Mouse (Mus musculus) liver, postnatal 0 days (tissue): Measurements from ENCODE around the gene Ddx6.

Experiments
- CTCF ChIP-seq: sonication (generic); IDR thresholded peaks from 2 replicates; pipeline ENCODE4 v1.5.1; 2016; ENCODE audit warnings: antibody characterized with exemption, low read depth
- EP300 ChIP-seq: IDR thresholded peaks from 2 replicates; pipeline ENCODE4 v1.6.1; 2016; ENCODE audit warnings: antibody characterized with exemption, low read depth, mild to moderate bottlenecking

- TF ChIP-seq CTCF (peak; percentile 98), EP300 (no peak)
Measured at GRCm38 (mm10) chr9:44685346-44686330, 80.9 kb downstream of the Ddx6 start.
